Mouse (Mus musculus): Measurements from ENCODE around the gene Steap1.

DNA sequence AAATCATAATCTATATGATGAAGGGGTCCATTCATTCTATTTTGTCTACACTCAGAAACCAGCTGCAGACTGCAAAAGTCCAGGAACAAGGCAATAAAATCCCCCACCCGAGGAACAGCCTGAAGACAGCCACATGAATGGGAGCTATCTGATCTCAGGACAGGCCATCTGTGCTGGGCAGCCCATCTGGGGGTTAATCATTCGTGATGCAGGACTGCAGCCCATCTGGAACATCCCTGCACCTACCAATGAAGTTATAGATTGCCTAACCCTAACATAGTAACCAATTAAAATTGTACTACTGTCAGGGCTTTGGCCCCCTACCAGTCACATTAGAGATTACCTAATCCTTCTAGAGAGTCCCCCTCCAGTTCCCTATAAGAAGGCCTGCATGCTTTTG lies 44.1 kb downstream of the Steap1 start:
- no peak for TF ChIP-seq MAFK (IDR thresholded peaks at IDR 0.05; ENCODE audit: insufficient read depth, low read depth, low read length)
- no peak for TF ChIP-seq ZNF384 (IDR thresholded peaks at IDR 0.05; ENCODE audit: low read depth, low read length)
- no peak for TF ChIP-seq ZC3H11A (IDR thresholded peaks at IDR 0.05; ENCODE audit: borderline replicate concordance, low read depth, low read length)

Data from ES-E14 (cell line).